Mouse (Mus musculus) small intestine, adult 2 months (tissue): ENCODE measurements around the gene Ipo8.

Experiments used
- CTCF ChIP-seq: fragments of 200-500 bp; IDR thresholded peaks from 2 replicates; pipeline ENCODE4 v1.5.1; 2012; ENCODE audit warnings: low read depth, mild to moderate bottlenecking, control low read depth, inconsistent platforms, low read length, moderate library complexity, mixed read lengths; ENCODE audit not compliant: insufficient replicate concordance, insufficient read length; ENCODE audit errors: extremely low read depth
- POLR2A ChIP-seq: fragments of 200-500 bp; IDR thresholded peaks from 2 replicates; pipeline ENCODE4 v1.6.1; 2012; ENCODE audit warnings: low read depth, mild to moderate bottlenecking, control low read depth, inconsistent platforms, low read length, moderate library complexity

GRCm38 (mm10) chr6:148830748-148831727, at the start of gene Ipo8:
- TF ChIP-seq CTCF (no peak), POLR2A (no peak)
